Mouse (Mus musculus): Measurements from ENCODE around the gene Vmn2r73. TPM values are rescaled to one million over a fixed set of nuclear protein-coding genes. Genes with fewer than 3 reads are reported as not detected.

The Vmn2r73 gene
- polyA plus RNA-seq (2012; rRNA removed), result not detected in 2 replicates

DNA sequence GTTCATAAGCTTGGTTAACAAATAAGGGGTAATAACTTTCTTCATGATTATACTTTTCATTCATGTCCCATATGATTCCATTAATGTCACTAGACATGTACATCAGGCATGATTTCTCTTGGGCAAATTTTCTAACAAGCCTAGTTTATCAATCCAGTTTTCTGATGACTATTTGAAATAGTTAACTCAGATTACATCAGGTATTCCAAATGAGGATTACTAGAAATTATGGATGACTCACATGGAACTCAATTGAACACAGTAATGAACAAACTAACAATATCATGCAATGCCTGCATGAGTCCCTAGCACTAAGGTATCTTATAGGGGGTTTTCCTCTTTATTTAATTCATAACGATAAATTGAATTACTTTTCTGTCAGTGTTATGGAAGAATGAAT is at the start of gene Vmn2r73:
TSS of gene Vmn2r73 (minus strand) at position 101 of the 400 bp plus-strand sequence.

Other genes with a start within 250 kb of the Vmn2r73 start
- gene Vmn2r72, start 121.2 kb downstream of the Vmn2r73 start, polyA plus RNA-seq (2012; rRNA removed), result not detected in 2 replicates
- gene Vmn2r74, start 85.4 kb upstream of the Vmn2r73 start, polyA plus RNA-seq (2012; rRNA removed), result not detected in 2 replicates

All from central nervous system, embryonic 18 days (tissue).